Mouse (Mus musculus): ENCODE results near the gene Rnf24. TPM values are rescaled to one million over a fixed set of nuclear protein-coding genes. Genes with fewer than 3 reads are reported as not detected.

The Rnf24 gene
- polyA plus RNA-seq (2014; fragmentation: Nextera tagmentation; extraction: Ambion mirVana) = 13.9 and 16.2 TPM in 2 replicates

- Histone ChIP-seq H3K9ac (ENCODE audit: low read length) (peak within 1 kb of the TSS; percentile 96), H3K27ac (ENCODE audit: low read depth, low read length) (peak within 1 kb of the TSS; percentile 95), H3K9me3 (replicated peaks; ENCODE audit: control insufficient read depth, low read length) (no peaks in the 10 kb centered on the region), H3K4me2 (ENCODE audit: low read length) (peak within 1 kb of the TSS; percentile 57), H3K4me3 (ENCODE audit: low read depth, low read length) (peak within 1 kb of the TSS; percentile 98), H3K27me3 (replicated peaks; ENCODE audit: control insufficient read depth, insufficient read depth, low read length) (no peaks in the 10 kb centered on the region), H3K36me3 (ENCODE audit: control insufficient read depth, insufficient read depth, low read length) (no peaks in the 10 kb centered on the region), H3K4me1 (ENCODE audit: control insufficient read depth, insufficient read depth, low read length) (peaks cover 4% of the 10 kb centered on the region; the same call in 1 of the 2 replicates)
- ATAC-seq (peak; percentile 98), DNase-seq (ENCODE audit: low spot score) (peak; percentile 97)
- WGBS = under 1% methylated on average over 51 of the region's 54 CpGs
Observed at GRCm38 (mm10) chr2:131352747-131353563, at the start of gene Rnf24. Gene Rnf24 (minus strand): TSS chr2:131352892.

GRCm38 (mm10) chr2:131401794-131402495 is 49.3 kb upstream of the Rnf24 start:
- Histone ChIP-seq H3K4me3 (ENCODE audit: low read depth, low read length) (no peak overlapping the region), H3K9me3 (replicated peaks; ENCODE audit: control insufficient read depth, low read length) (no peaks in the 10 kb centered on the region), H3K9ac (ENCODE audit: low read length) (no peak overlapping the region), H3K27me3 (replicated peaks; ENCODE audit: control insufficient read depth, insufficient read depth, low read length) (no peaks in the 10 kb centered on the region), H3K36me3 (ENCODE audit: control insufficient read depth, insufficient read depth, low read length) (no peaks in the 10 kb centered on the region), H3K4me1 (ENCODE audit: control insufficient read depth, insufficient read depth, low read length) (no peaks in the 10 kb centered on the region), H3K27ac (ENCODE audit: low read depth, low read length) (no peak overlapping the region), H3K4me2 (ENCODE audit: low read length) (no peak overlapping the region)
- DNase-seq (ENCODE audit: low spot score) (no peak), ATAC-seq (no peak)
- 74% methylated on average over 8 of the region's 8 CpGs for WGBS

- H3K9me3 ChIP-seq (replicated peaks; ENCODE audit: control insufficient read depth, low read length) = no peaks in the 10 kb centered on the region
- no peaks in the 10 kb centered on the region for H3K4me1 ChIP-seq (ENCODE audit: control insufficient read depth, insufficient read depth, low read length)
- no peak for ATAC-seq
- no peak for DNase-seq (ENCODE audit: low spot score)
- H3K4me2 ChIP-seq (ENCODE audit: low read length) = no peak overlapping the region
- no peak overlapping the region for H3K27ac ChIP-seq (ENCODE audit: low read depth, low read length)
- 93% methylated on average over 2 of the region's 2 CpGs for WGBS
- H3K4me3 ChIP-seq (ENCODE audit: low read depth, low read length) = no peak overlapping the region
- H3K27me3 ChIP-seq (replicated peaks; ENCODE audit: control insufficient read depth, insufficient read depth, low read length) = no peaks in the 10 kb centered on the region
- no peaks in the 10 kb centered on the region for H3K36me3 ChIP-seq (ENCODE audit: control insufficient read depth, insufficient read depth, low read length)
- H3K9ac ChIP-seq (ENCODE audit: low read length) = no peak overlapping the region
Observed at GRCm38 (mm10) chr2:131400846-131401245, 48.2 kb upstream of the Rnf24 start.

- Histone ChIP-seq H3K9me3 (replicated peaks; ENCODE audit: control insufficient read depth, low read length) (no peaks in the 10 kb centered on the region), H3K27ac (ENCODE audit: low read depth, low read length) (no peak overlapping the region), H3K4me3 (ENCODE audit: low read depth, low read length) (no peak overlapping the region), H3K27me3 (replicated peaks; ENCODE audit: control insufficient read depth, insufficient read depth, low read length) (no peaks in the 10 kb centered on the region), H3K9ac (ENCODE audit: low read length) (no peak overlapping the region), H3K4me1 (ENCODE audit: control insufficient read depth, insufficient read depth, low read length) (no peaks in the 10 kb centered on the region), H3K36me3 (ENCODE audit: control insufficient read depth, insufficient read depth, low read length) (no peaks in the 10 kb centered on the region), H3K4me2 (ENCODE audit: low read length) (no peak overlapping the region)
- ATAC-seq (no peak), DNase-seq (ENCODE audit: low spot score) (no peak)
- WGBS = 92% methylated on average over 5 of the region's 5 CpGs
Observed at GRCm38 (mm10) chr2:131397323-131397848, 44.7 kb upstream of the Rnf24 start.

GRCm38 (mm10) chr2:131386350-131386962 is 33.8 kb upstream of the Rnf24 start:
- no peaks in the 10 kb centered on the region for H3K36me3 ChIP-seq (ENCODE audit: control insufficient read depth, insufficient read depth, low read length)
- 87% methylated on average over 10 of the region's 10 CpGs for WGBS
- ATAC-seq (no peak), DNase-seq (ENCODE audit: low spot score) (no peak)
- no peak overlapping the region for H3K9ac ChIP-seq (ENCODE audit: low read length)
- no peaks in the 10 kb centered on the region for H3K9me3 ChIP-seq (replicated peaks; ENCODE audit: control insufficient read depth, low read length)
- H3K4me1 ChIP-seq (ENCODE audit: control insufficient read depth, insufficient read depth, low read length) = no peaks in the 10 kb centered on the region
- no peak overlapping the region for H3K4me2 ChIP-seq (ENCODE audit: low read length)
- no peak overlapping the region for H3K27ac ChIP-seq (ENCODE audit: low read depth, low read length)
- no peaks in the 10 kb centered on the region for H3K27me3 ChIP-seq (replicated peaks; ENCODE audit: control insufficient read depth, insufficient read depth, low read length)
- no peak overlapping the region for H3K4me3 ChIP-seq (ENCODE audit: low read depth, low read length)

- no peaks in the 10 kb centered on the region for H3K36me3 ChIP-seq (ENCODE audit: control insufficient read depth, insufficient read depth, low read length)
- DNase-seq (ENCODE audit: low spot score) (no peak), ATAC-seq (no peak)
- no peaks in the 10 kb centered on the region for H3K4me1 ChIP-seq (ENCODE audit: control insufficient read depth, insufficient read depth, low read length)
- H3K4me2 ChIP-seq (ENCODE audit: low read length) = no peak overlapping the region
- H3K27me3 ChIP-seq (replicated peaks; ENCODE audit: control insufficient read depth, insufficient read depth, low read length) = no peaks in the 10 kb centered on the region
- no peak overlapping the region for H3K4me3 ChIP-seq (ENCODE audit: low read depth, low read length)
- no peak overlapping the region for H3K9ac ChIP-seq (ENCODE audit: low read length)
- no peaks in the 10 kb centered on the region for H3K9me3 ChIP-seq (replicated peaks; ENCODE audit: control insufficient read depth, low read length)
- WGBS = 83% methylated on average over 4 of the region's 4 CpGs
- no peak overlapping the region for H3K27ac ChIP-seq (ENCODE audit: low read depth, low read length)
Observed at GRCm38 (mm10) chr2:131385176-131385575, 32.5 kb upstream of the Rnf24 start.

GRCm38 (mm10) chr2:131379541-131379940 is 26.8 kb upstream of the Rnf24 start:
- H3K4me2 ChIP-seq (ENCODE audit: low read length) = no peak overlapping the region
- no peak overlapping the region for H3K27ac ChIP-seq (ENCODE audit: low read depth, low read length)
- H3K9me3 ChIP-seq (replicated peaks; ENCODE audit: control insufficient read depth, low read length) = no peaks in the 10 kb centered on the region
- no peaks in the 10 kb centered on the region for H3K4me1 ChIP-seq (ENCODE audit: control insufficient read depth, insufficient read depth, low read length)
- DNase-seq (ENCODE audit: low spot score) = no peak
- no peak overlapping the region for H3K9ac ChIP-seq (ENCODE audit: low read length)
- no peaks in the 10 kb centered on the region for H3K27me3 ChIP-seq (replicated peaks; ENCODE audit: control insufficient read depth, insufficient read depth, low read length)
- no peak overlapping the region for H3K4me3 ChIP-seq (ENCODE audit: low read depth, low read length)
- 88% methylated on average over 3 of the region's 3 CpGs for WGBS
- H3K36me3 ChIP-seq (ENCODE audit: control insufficient read depth, insufficient read depth, low read length) = no peaks in the 10 kb centered on the region
- no peak for ATAC-seq

- no peak for DNase-seq (ENCODE audit: low spot score)
- Histone ChIP-seq H3K9me3 (replicated peaks; ENCODE audit: control insufficient read depth, low read length) (no peaks in the 10 kb centered on the region), H3K4me1 (ENCODE audit: control insufficient read depth, insufficient read depth, low read length) (no peaks in the 10 kb centered on the region), H3K4me2 (ENCODE audit: low read length) (no peak overlapping the region), H3K4me3 (ENCODE audit: low read depth, low read length) (no peak overlapping the region), H3K36me3 (ENCODE audit: control insufficient read depth, insufficient read depth, low read length) (no peaks in the 10 kb centered on the region), H3K27me3 (replicated peaks; ENCODE audit: control insufficient read depth, insufficient read depth, low read length) (no peaks in the 10 kb centered on the region), H3K27ac (ENCODE audit: low read depth, low read length) (no peak overlapping the region), H3K9ac (ENCODE audit: low read length) (no peak overlapping the region)
- ATAC-seq = no peak
- 94% methylated on average over 5 of the region's 5 CpGs for WGBS
Observed at GRCm38 (mm10) chr2:131378872-131379271, 26.2 kb upstream of the Rnf24 start.

Data from forebrain, embryonic 14.5 days (tissue).